Mouse (Mus musculus): ENCODE data around the gene Hpcal1.

DNA sequence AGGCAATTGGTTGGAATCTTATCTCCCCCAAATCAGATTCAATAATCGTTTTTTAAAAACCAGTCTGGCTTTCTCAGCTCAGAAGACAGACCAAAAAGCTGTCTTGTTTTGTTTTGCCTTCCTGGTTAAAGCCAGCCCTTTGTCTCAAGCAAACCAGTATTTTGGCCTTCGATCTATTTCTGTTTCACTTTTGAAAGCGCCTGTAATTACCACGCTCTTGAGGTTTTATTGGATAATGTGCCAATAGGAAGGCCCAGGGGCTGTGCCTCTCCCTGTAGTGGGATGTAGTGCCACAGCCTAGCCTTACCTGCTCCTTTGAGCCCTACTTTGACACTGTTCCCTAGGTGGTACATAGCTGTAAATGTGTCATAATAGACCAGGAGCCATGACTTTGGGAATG, 2.3 kb downstream of the Hpcal1 start:
- TF ChIP-seq POLR2A (IDR thresholded peaks at IDR 0.05; ENCODE audit: insufficient read depth, low read depth, low read length) (no peak), CTCF (IDR thresholded peaks at IDR 0.05; ENCODE audit: insufficient read depth, low read depth, low read length) (no peak)

All from olfactory bulb, adult 2 months (tissue).